Mouse (Mus musculus): ENCODE data around the gene Lad1.

Lad1 gene

GRCm38 (mm10) chr1:135846632-135847031 lies 28.2 kb downstream of the Lad1 start:
- DNase-seq (ENCODE audit: low spot score): no peak

- DNase-seq (ENCODE audit: low spot score): peak; percentile 18
Measured at GRCm38 (mm10) chr1:135847139-135847562, 28.8 kb downstream of the Lad1 start.

GRCm38 (mm10) chr1:135847611-135848351 lies 29.4 kb downstream of the Lad1 start:
- DNase-seq (ENCODE audit: low spot score): no peak

- no peak for DNase-seq (ENCODE audit: low spot score)
Measured at GRCm38 (mm10) chr1:135850722-135851512, 32.5 kb downstream of the Lad1 start.

- DNase-seq (ENCODE audit: low spot score): no peak
Measured at GRCm38 (mm10) chr1:135852044-135852756, 33.8 kb downstream of the Lad1 start.

GRCm38 (mm10) chr1:135853200-135853599 lies 34.8 kb downstream of the Lad1 start:
- no peak for DNase-seq (ENCODE audit: low spot score)

GRCm38 (mm10) chr1:135854591-135855343 lies 36.4 kb downstream of the Lad1 start:
- no peak for DNase-seq (ENCODE audit: low spot score)

GRCm38 (mm10) chr1:135855344-135855687 lies 36.9 kb downstream of the Lad1 start:
- no peak for DNase-seq (ENCODE audit: low spot score)

- DNase-seq (ENCODE audit: low spot score): no peak
Measured at GRCm38 (mm10) chr1:135856070-135856469, 37.7 kb downstream of the Lad1 start.

- DNase-seq (ENCODE audit: low spot score): no peak
Measured at GRCm38 (mm10) chr1:135857137-135857775, 38.9 kb downstream of the Lad1 start.

- no peak for DNase-seq (ENCODE audit: low spot score)
Measured at GRCm38 (mm10) chr1:135858533-135858932, 40.1 kb downstream of the Lad1 start.

- DNase-seq (ENCODE audit: low spot score): no peak
Measured at GRCm38 (mm10) chr1:135861091-135861490, 42.7 kb downstream of the Lad1 start.

GRCm38 (mm10) chr1:135861980-135862552 lies 43.7 kb downstream of the Lad1 start:
- DNase-seq (ENCODE audit: low spot score): no peak

- DNase-seq (ENCODE audit: low spot score): no peak
Measured at GRCm38 (mm10) chr1:135862561-135862960, 44.2 kb downstream of the Lad1 start.

- no peak for DNase-seq (ENCODE audit: low spot score)
Measured at GRCm38 (mm10) chr1:135863786-135864335, 45.5 kb downstream of the Lad1 start.

GRCm38 (mm10) chr1:135864830-135865229 lies 46.4 kb downstream of the Lad1 start:
- DNase-seq (ENCODE audit: low spot score): no peak

- DNase-seq (ENCODE audit: low spot score): peak; percentile 50
Measured at GRCm38 (mm10) chr1:135865518-135866194, 47.3 kb downstream of the Lad1 start.

- no peak for DNase-seq (ENCODE audit: low spot score)
Measured at GRCm38 (mm10) chr1:135868570-135868969, 50.2 kb downstream of the Lad1 start.

GRCm38 (mm10) chr1:135872991-135873390 lies 54.6 kb downstream of the Lad1 start:
- DNase-seq (ENCODE audit: low spot score): peak; percentile 56

- DNase-seq (ENCODE audit: low spot score): no peak
Measured at GRCm38 (mm10) chr1:135877248-135877647, 58.9 kb downstream of the Lad1 start.
